Mouse (Mus musculus) heart, embryonic 10.5 days (tissue): ENCODE measurements at regions not wholly inside any gene's neighbourhood (a gene's known extent, or its start where the extent isn't known, plus 50 kb on each side); places are given as distances from the start of the nearest gene placed in this dataset.

ENCODE experiments used
- DNase-seq: peaks from one replicate; pipeline ENCODE4 v3.0.0-alpha.2; 2017; ENCODE audit warnings: low spot score
- H3K27ac ChIP-seq: fragments of 300-500 bp; sonication (generic); 2 replicates; pipeline ENCODE4 v1.5.1; 2016; ENCODE audit warnings: mild to moderate bottlenecking
- H3K27me3 ChIP-seq: fragments of 300-500 bp; sonication (generic); 2 replicates; pipeline ENCODE4 v1.6.1; 2016; ENCODE audit warnings: mild to moderate bottlenecking; ENCODE audit not compliant: poor library complexity, insufficient read depth, severe bottlenecking
- H3K36me3 ChIP-seq: fragments of 300-500 bp; sonication (generic); 2 replicates; pipeline ENCODE4 v1.6.1; 2016; ENCODE audit warnings: mild to moderate bottlenecking, moderate library complexity
- H3K4me1 ChIP-seq: fragments of 300-500 bp; sonication (generic); 2 replicates; pipeline ENCODE4 v1.6.1; 2016; ENCODE audit warnings: mild to moderate bottlenecking
- H3K4me3 ChIP-seq: fragments of 300-500 bp; sonication (generic); 2 replicates; pipeline ENCODE4 v1.5.1; 2016; ENCODE audit warnings: mild to moderate bottlenecking, moderate library complexity
- H3K9me3 ChIP-seq: fragments of 300-500 bp; sonication (generic); 2 replicates; pipeline ENCODE4 v1.6.1; 2016; ENCODE audit warnings: mild to moderate bottlenecking, moderate library complexity
- WGBS: fragments of 180-500 bp; shearing (Covaris S2); methylation state at CpG from one replicate; pipeline ENCODE4 v1.1.7; 2016; 5-methylcytosine and 5-hydroxymethylcytosine counted together

- no peaks in the 10 kb centered on the region for H3K4me1 ChIP-seq
- H3K9me3 ChIP-seq = no peaks in the 10 kb centered on the region
- no peak for DNase-seq
- WGBS = 62% methylated on average over 3 of the region's 3 CpGs
- no peaks in the 10 kb centered on the region for H3K27me3 ChIP-seq
- no peak overlapping the region for H3K4me3 ChIP-seq
- no peaks in the 10 kb centered on the region for H3K36me3 ChIP-seq
- no peak overlapping the region for H3K27ac ChIP-seq
Observed at GRCm38 (mm10) chr11:24226755-24227154, 148.9 kb downstream of the Bcl11a start.

- no peaks in the 10 kb centered on the region for H3K9me3 ChIP-seq
Observed at GRCm38 (mm10) chr11:24233376-24233775, 155.5 kb downstream of the Bcl11a start.

GRCm38 (mm10) chr11:24233821-24234220 lies 156.0 kb downstream of the Bcl11a start:
- DNase-seq = no peak
- H3K4me3 ChIP-seq = no peak overlapping the region
- H3K36me3 ChIP-seq = no peaks in the 10 kb centered on the region
- WGBS = 44% methylated on average over 9 of the region's 9 CpGs
- H3K27me3 ChIP-seq = no peaks in the 10 kb centered on the region
- no peak overlapping the region for H3K27ac ChIP-seq
- H3K4me1 ChIP-seq = peaks cover 19% of the 10 kb centered on the region
- no peaks in the 10 kb centered on the region for H3K9me3 ChIP-seq

More at GRCm38 (mm10) chr11:24233376-24233775, 155.5 kb downstream of the Bcl11a start:
- Histone ChIP-seq H3K36me3 (no peaks in the 10 kb centered on the region), H3K4me3 (no peak overlapping the region), H3K4me1 (peaks cover 19% of the 10 kb centered on the region), H3K27ac (no peak overlapping the region), H3K27me3 (no peaks in the 10 kb centered on the region)
- 59% methylated on average over 11 of the region's 11 CpGs for WGBS
- DNase-seq = no peak

GRCm38 (mm10) chr11:24234422-24234821 lies 156.6 kb downstream of the Bcl11a start:
- H3K27ac ChIP-seq = peak overlapping the region; percentile 1; the same call in 1 of the 2 replicates
- no peak for DNase-seq
- H3K27me3 ChIP-seq = no peaks in the 10 kb centered on the region
- H3K9me3 ChIP-seq = no peaks in the 10 kb centered on the region
- no peaks in the 10 kb centered on the region for H3K36me3 ChIP-seq
- peaks cover 22% of the 10 kb centered on the region for H3K4me1 ChIP-seq
- 58% methylated on average over 3 of the region's 3 CpGs for WGBS
- no peak overlapping the region for H3K4me3 ChIP-seq

- Histone ChIP-seq H3K9me3 (no peaks in the 10 kb centered on the region), H3K27me3 (no peaks in the 10 kb centered on the region), H3K4me1 (peaks cover 29% of the 10 kb centered on the region), H3K36me3 (no peaks in the 10 kb centered on the region), H3K4me3 (no peak overlapping the region), H3K27ac (no peak overlapping the region)
- DNase-seq = no peak
- WGBS = 75% methylated on average over 4 of the region's 4 CpGs
Observed at GRCm38 (mm10) chr11:24235326-24235725, 157.5 kb downstream of the Bcl11a start.

GRCm38 (mm10) chr11:24239631-24240030 lies 161.8 kb downstream of the Bcl11a start:
- no peaks in the 10 kb centered on the region for H3K9me3 ChIP-seq
- WGBS = 45% methylated on average over 6 of the region's 6 CpGs
- H3K27ac ChIP-seq = peak overlapping the region; percentile 1; the same call in 1 of the 2 replicates
- DNase-seq = no peak
- H3K27me3 ChIP-seq = no peaks in the 10 kb centered on the region
- H3K36me3 ChIP-seq = no peaks in the 10 kb centered on the region
- peaks cover 37% of the 10 kb centered on the region for H3K4me1 ChIP-seq
- no peak overlapping the region for H3K4me3 ChIP-seq

- no peaks in the 10 kb centered on the region for H3K9me3 ChIP-seq
Observed at GRCm38 (mm10) chr11:24242096-24242495, 164.2 kb downstream of the Bcl11a start.

GRCm38 (mm10) chr11:24242888-24243287 lies 165.0 kb downstream of the Bcl11a start:
- Histone ChIP-seq H3K4me3 (no peak overlapping the region), H3K36me3 (no peaks in the 10 kb centered on the region), H3K4me1 (peaks cover 30% of the 10 kb centered on the region), H3K27ac (peak overlapping the region; percentile 56; the same call in 1 of the 2 replicates), H3K9me3 (no peaks in the 10 kb centered on the region), H3K27me3 (no peaks in the 10 kb centered on the region)
- no peak for DNase-seq
- WGBS = 7% methylated on average over 2 of the region's 2 CpGs

More at GRCm38 (mm10) chr11:24242096-24242495, 164.2 kb downstream of the Bcl11a start:
- Histone ChIP-seq H3K27me3 (no peaks in the 10 kb centered on the region), H3K27ac (no peak overlapping the region), H3K4me3 (no peak overlapping the region), H3K36me3 (no peaks in the 10 kb centered on the region), H3K4me1 (peaks cover 31% of the 10 kb centered on the region)
- WGBS = 77% methylated on average over 4 of the region's 4 CpGs
- DNase-seq = no peak

- Histone ChIP-seq H3K4me1 (peaks cover 24% of the 10 kb centered on the region), H3K27ac (no peak overlapping the region), H3K9me3 (no peaks in the 10 kb centered on the region), H3K36me3 (no peaks in the 10 kb centered on the region), H3K4me3 (no peak overlapping the region), H3K27me3 (peaks cover 6% of the 10 kb centered on the region; the same call in 1 of the 2 replicates)
- WGBS = 84% methylated on average over 4 of the region's 4 CpGs
- no peak for DNase-seq
Observed at GRCm38 (mm10) chr11:24245390-24245789, 167.5 kb downstream of the Bcl11a start.

GRCm38 (mm10) chr11:24246314-24246713 lies 168.5 kb downstream of the Bcl11a start:
- Histone ChIP-seq H3K27ac (no peak overlapping the region), H3K9me3 (no peaks in the 10 kb centered on the region), H3K4me3 (no peak overlapping the region), H3K36me3 (no peaks in the 10 kb centered on the region), H3K4me1 (peaks cover 15% of the 10 kb centered on the region), H3K27me3 (peaks cover 6% of the 10 kb centered on the region; the same call in 1 of the 2 replicates)
- 76% methylated on average over 3 of the region's 3 CpGs for WGBS
- DNase-seq = no peak

GRCm38 (mm10) chr11:24247285-24247684 lies 169.4 kb downstream of the Bcl11a start:
- Histone ChIP-seq H3K4me1 (peaks cover 15% of the 10 kb centered on the region), H3K9me3 (no peaks in the 10 kb centered on the region), H3K4me3 (no peak overlapping the region), H3K27me3 (peaks cover 6% of the 10 kb centered on the region; the same call in 1 of the 2 replicates), H3K27ac (no peak overlapping the region), H3K36me3 (no peaks in the 10 kb centered on the region)
- WGBS = 79% methylated on average over 4 of the region's 4 CpGs
- DNase-seq = no peak

GRCm38 (mm10) chr11:24251516-24251915 lies 173.7 kb downstream of the Bcl11a start:
- no peak for DNase-seq
- 60% methylated on average over 5 of the region's 5 CpGs for WGBS
- no peak overlapping the region for H3K27ac ChIP-seq
- H3K9me3 ChIP-seq = no peaks in the 10 kb centered on the region
- no peaks in the 10 kb centered on the region for H3K36me3 ChIP-seq
- H3K4me3 ChIP-seq = no peak overlapping the region
- H3K27me3 ChIP-seq = peaks cover 6% of the 10 kb centered on the region; the same call in 1 of the 2 replicates
- peaks cover 4% of the 10 kb centered on the region; the same call in 1 of the 2 replicates for H3K4me1 ChIP-seq

- H3K4me3 ChIP-seq = no peak overlapping the region
- no peaks in the 10 kb centered on the region for H3K9me3 ChIP-seq
- H3K27me3 ChIP-seq = no peaks in the 10 kb centered on the region
- 87% methylated on average over 22 of the region's 22 CpGs for WGBS
- no peaks in the 10 kb centered on the region for H3K36me3 ChIP-seq
- no peak for DNase-seq
- H3K27ac ChIP-seq = no peak overlapping the region
- no peaks in the 10 kb centered on the region; the same call in 1 of the 2 replicates for H3K4me1 ChIP-seq
Observed at GRCm38 (mm10) chr11:24255201-24256060, 177.6 kb downstream of the Bcl11a start.
